Mouse (Mus musculus) neural tube, embryonic 10.5 days (tissue): ENCODE measurements around the gene Olfr1045.
"Not testable (repeated sequence)": the region's sequence is repeated elsewhere in the genome, so short reads cannot be mapped to it uniquely, and the experiment has no call there.

Experiments used
- DNase-seq: peaks from one replicate; pipeline ENCODE4 v3.0.0-alpha.2; 2017; ENCODE audit warnings: low spot score; ENCODE audit errors: extremely low spot score

Olfr1045 gene

DNA sequence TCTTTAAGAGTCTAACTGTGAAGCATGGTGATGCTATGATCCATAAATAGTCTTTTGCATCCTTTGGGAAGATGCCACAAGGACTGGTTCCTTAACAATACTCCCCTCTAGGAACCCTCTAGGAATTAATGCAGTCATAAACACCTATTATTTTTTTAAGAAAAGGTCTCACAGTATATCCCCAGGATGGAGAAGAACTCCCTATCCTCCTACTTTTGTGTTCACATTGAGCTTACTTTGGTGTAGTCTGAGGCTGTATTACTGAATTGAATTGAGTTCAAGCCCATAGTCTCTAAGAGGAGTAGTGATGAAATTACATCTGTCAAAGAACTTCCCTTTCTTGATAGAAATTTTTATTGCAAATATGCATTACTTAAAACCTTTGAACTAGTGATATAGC lies at the start of gene Olfr1045:
Olfr1045 (minus strand) TSS at position 101 of the 400 bp plus-strand sequence.
- no peak for DNase-seq

DNA sequence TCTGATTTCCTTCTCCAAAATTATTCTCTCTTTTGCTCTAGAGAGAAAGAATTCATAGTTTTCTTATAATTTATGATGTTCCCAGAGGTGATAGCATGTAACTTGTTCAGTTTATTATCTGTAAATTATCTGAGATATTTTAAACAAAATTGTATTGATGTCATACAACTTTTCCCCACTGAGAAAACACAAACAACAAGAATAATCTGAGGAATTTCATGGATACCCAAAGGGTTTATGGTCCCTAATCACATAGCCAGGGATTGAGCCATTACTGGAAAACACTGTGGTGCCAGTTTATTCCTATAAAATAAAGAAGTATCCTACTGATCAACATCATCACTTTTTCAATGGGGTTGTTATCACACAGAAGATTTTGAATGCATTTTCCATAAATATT lies 37.4 kb upstream of the Olfr1045 start, which contains the start of gene Olfr1048:
Olfr1048 (minus strand) TSS at position 101 of the 400 bp plus-strand sequence.
- no peak for DNase-seq

DNA sequence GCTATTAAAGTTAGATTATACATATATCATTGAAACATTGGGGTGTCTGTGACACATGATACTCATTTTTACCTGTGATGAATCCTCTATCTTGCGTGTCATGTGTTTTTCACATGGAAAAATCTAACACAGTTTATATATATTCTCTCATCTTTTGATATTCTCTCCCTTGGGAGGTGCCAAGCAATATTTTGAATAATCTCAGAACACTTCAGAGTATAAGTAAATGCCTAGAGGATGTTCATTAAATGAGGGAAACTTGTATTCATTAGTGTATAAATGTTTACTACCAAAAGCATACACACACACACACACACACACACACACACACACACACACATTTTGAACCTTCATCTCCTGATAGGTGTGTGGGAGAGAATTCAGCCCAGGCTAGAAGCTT lies 28.5 kb upstream of the Olfr1045 start, which contains the start of gene Olfr1047:
Olfr1047 (minus strand) TSS at position 101 of the 400 bp plus-strand sequence.
- DNase-seq = no peak

DNA sequence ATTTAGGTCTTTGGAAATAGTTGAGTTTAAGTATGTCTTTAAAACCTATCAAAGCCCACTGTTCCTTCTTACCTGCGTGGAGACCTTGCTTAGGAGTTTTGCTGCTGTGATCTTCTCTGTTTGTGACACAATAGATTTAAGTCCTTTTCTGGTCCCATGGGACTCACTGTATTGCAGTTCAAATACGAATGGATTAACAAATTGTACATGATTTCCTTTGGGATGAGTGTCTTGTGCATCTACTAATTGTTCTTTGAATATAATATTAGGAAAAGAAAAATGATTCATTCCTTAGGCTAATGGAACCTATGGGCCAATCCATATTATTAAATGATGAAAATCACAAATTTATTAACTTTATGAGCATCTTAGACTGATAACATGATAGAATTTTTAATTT lies 16.4 kb upstream of the Olfr1045 start, which contains the start of gene Olfr1046:
Olfr1046 (minus strand) TSS at position 101 of the 400 bp plus-strand sequence.
- DNase-seq = no peak

DNA sequence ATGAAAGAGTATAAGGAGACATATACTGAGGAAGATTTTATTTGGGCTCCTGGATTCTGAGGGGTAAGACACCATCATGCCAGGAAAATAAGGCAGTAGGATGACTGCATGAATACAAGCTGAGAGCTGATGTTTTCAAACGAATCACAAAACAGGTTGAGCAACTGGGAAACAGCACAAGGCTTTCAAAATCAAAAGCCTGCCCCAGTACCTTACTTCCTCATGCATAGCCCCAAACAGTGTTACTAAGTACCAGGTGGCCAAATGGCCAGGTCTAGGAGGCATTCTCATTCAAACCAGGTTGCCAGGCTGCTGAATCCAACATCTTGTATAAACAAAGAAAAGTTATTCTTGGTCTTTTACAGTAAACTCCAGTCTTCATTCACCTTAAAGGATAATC lies 6.9 kb downstream of the Olfr1045 start:
- DNase-seq = no peak

DNA sequence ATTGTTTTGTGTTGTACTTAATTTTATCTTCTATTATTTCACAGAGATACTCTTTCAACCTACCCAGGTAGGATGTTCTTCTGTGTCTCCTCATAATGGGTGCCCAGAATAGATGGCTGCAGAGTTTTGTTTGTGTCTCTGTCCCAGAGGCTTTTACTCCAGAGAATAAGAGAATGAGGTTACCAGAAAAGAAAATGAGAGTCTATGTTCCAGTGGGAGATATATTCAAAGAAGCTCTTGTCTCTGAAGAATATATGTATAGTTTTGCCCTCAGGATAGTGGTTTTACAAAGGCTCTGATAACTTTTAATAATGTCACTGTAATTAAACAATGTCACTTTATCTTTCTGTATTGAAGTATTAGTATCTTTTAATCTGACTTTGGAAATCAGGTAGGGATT lies 17.2 kb downstream of the Olfr1045 start, which contains the start of gene Olfr52:
Olfr52 (minus strand) TSS at position 101 of the 400 bp plus-strand sequence.
- no peak for DNase-seq

DNA sequence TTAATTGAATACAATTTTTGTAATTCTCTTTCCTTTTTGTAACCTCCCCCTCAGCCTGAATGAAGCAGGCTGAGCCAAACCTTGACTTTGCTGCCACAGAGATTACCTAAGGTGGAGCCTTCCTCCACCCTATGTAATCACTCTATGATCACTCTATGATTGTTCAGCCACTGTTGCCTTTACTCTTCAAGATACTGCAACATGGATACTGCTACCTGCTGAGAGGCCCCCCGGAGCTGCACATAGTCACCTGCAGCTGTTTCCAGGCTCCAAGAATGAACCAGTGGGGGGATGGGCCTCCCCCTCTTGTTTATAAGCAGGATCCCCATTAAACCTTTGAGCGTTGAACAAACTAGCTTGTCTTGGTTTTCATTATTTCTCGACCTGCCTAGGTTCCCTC lies 22.9 kb downstream of the Olfr1045 start:
- DNase-seq = no peak

DNA sequence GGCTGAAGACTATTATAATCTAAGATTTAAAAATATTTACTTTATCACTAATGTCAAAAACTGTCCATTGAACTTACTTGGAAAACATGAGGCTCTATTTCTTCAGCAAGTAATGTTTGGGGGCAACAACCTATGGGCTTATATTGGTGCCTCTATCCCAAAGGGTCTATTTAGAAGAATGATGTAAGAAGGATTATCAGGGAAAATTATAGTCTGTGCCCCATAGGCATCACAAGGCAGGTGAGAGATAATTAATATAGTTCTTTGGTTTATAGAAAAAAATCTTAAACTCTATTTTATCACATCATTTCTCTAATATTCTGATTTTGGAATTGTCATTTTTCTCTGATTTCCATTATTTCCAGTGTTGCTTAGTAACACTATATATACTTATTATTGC lies 25.1 kb downstream of the Olfr1045 start, which contains the start of gene Olfr1044:
Olfr1044 (minus strand) TSS at position 101 of the 400 bp plus-strand sequence.
- DNase-seq = no peak

DNA sequence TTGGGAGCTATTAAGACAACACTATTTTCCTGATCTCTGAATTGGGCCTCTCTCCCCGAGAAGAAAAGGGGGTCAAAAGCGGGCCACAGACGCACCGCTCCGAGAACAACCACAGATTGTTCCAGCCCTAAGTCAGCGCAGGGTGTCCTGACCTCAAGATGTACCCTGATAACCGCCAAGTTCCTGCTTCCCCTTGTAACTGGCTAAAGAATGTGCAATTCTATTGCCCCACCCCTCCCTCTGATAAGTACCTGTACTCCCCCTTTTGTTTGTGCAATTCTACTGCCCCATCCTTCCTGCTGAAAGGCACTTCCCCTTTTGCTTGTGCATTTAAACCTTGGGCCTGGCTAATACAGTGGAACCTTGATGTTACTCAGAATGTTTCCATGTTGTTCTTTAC lies 27.4 kb downstream of the Olfr1045 start:
- not testable (repeated sequence) for DNase-seq

DNA sequence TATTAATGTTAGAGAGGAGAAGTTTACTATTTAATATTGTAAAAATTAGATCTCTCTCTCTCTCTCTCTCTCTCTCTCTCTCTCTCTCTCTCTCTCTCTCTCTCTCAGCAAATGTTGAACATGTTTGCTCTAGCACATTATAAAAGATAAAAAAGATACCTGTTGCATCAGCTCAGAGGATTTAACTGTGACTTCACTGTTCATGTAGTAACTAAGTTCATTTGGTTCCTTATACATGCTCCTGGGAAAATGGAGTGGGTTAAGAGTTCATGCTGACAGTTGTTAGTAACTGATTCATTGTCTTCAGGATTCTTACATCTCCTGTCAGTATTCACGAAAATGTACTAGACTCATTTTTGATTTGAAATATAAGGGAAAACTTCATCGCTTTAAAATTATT lies 35.4 kb downstream of the Olfr1045 start, which contains the start of gene Olfr1043:
Olfr1043 (minus strand) TSS at position 101 of the 400 bp plus-strand sequence.
- no peak for DNase-seq

DNA sequence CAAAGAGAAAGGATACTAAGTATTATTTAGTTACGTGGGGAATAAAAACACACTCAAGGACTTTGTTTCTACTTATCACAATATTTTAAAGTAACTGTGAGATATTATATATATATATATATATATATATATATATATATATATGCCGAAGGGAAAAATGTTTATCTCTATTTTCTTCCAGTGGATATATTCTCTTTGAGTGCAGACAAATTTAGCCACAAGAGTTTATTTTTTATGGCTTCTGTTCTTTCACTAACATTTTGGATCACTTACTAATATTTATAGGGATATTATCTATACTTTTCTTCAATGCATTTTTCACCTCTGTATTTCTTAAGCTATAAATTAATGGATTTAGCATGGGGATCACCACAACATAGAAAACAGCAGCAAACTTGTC lies 41.1 kb downstream of the Olfr1045 start, which contains the start of gene Olfr1042:
Olfr1042 (minus strand) TSS at position 101 of the 400 bp plus-strand sequence.
- no peak for DNase-seq

DNA sequence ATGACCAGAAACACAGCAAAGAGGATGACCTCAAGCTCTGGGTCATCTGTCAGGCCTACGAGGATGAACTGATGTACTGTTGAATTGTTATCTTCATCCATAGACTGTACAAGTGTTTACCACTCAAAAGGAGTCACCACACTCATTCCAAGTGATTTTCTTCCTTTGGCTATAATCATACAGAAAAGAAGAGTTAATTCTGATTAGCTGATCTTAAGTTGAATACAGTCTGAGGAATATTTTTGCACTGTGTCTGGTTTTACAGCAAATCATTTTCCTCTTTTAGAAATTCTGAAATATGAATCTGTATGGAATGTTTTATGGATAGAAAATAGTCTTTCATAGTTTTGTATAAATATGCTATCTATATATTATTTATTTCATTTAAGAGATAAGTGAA lies 56.2 kb downstream of the Olfr1045 start, which contains the start of gene Olfr1040:
Olfr1040 (minus strand) TSS at position 101 of the 400 bp plus-strand sequence.
- no peak for DNase-seq
